Mouse (Mus musculus) adrenal gland, adult 10 weeks (tissue): ENCODE data around the gene Stk31. TPM values are rescaled to one million over a fixed set of nuclear protein-coding genes. Genes with fewer than 3 reads are reported as not detected.

Source experiments
- polyA plus RNA-seq: library from polyadenylated mRNA; stranded (reverse); fragments of 350-450 nt; fragmentation: Illumina TruSeq; extraction: RNeasy Lipid Tissue Mini Kit (QIAGEN cat#74804); gene quantifications from one replicate; pipeline ENCODE4 v1.2.3, GENCODE M21; 2014; ENCODE audit warnings: low read depth, low replicate concordance

The Stk31 gene
- polyA plus RNA-seq = not detected

GRCm38 (mm10) chr6:49395316-49395715 lies at the start of gene Stk31:
TSS of gene Stk31 (plus strand) at chr6:49395604.

DNA sequence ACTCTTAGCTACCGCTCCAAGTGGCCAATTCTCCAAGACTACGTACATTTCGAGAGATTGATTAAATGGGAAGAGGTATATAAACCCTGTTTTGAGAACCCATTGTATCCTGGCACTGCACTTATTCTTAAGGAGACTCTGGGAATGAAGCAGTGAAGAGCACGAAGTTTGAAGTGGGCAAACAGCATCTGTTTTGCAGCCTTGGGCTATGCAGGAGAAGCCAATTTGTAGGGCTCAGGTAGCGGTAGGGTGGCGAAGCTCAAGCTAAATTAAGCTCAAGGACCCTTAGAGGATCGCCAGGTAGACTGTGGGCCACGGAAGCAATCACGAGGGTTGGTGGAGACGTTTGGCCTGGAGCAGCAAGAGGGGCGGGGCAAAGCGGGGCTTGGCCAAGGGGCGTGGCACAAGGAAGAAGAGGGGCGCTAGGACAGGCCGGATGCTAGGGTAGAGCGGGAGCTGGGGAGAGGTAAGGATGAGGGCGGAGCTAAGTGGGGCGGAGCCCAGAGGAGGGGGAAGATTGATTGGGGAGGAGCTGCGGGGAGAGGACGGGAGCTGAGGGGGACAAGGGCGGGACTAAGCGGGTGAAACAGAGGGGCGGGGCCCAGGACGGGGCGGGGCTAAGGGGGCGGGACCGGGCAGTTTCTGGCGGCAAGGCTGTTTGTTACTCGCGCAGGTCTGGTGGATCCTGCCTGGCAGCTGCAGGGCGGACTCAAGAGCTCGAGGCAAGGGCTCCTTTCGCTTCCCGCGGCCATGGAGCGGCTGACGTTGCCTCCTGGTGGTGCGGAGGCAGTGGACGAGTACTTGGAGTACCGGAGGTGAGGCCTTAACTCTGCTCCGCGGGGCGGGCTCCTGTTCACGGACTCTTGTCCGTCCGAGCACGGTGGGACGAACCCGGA lies 28.0 kb upstream of the Stk31 start, which contains the start of gene Fam221a:
Gene Fam221a (plus strand): TSS at position 581 of the 896 bp plus-strand sequence.

Other genes with a start within 250 kb of the Stk31 start
- gene Igf2bp3, start 180.6 kb upstream of the Stk31 start, polyA plus RNA-seq = 0.17 TPM
- gene Tra2a, start 131.6 kb upstream of the Stk31 start, polyA plus RNA-seq = 193 TPM
- 46.8 TPM for gene Ccdc126, start 76.3 kb upstream of the Stk31 start, polyA plus RNA-seq
- gene Fam221a, start 27.9 kb upstream of the Stk31 start, polyA plus RNA-seq = 3.4 TPM